Mouse (Mus musculus): Measurements from ENCODE around the gene Pcca.

The Pcca gene

GRCm38 (mm10) chr14:122885893-122886292 is 351.8 kb downstream of the Pcca start:
- no peak for DNase-seq (ENCODE audit: low spot score)

GRCm38 (mm10) chr14:122887278-122887677 is 353.2 kb downstream of the Pcca start:
- DNase-seq (ENCODE audit: low spot score): no peak

DNA sequence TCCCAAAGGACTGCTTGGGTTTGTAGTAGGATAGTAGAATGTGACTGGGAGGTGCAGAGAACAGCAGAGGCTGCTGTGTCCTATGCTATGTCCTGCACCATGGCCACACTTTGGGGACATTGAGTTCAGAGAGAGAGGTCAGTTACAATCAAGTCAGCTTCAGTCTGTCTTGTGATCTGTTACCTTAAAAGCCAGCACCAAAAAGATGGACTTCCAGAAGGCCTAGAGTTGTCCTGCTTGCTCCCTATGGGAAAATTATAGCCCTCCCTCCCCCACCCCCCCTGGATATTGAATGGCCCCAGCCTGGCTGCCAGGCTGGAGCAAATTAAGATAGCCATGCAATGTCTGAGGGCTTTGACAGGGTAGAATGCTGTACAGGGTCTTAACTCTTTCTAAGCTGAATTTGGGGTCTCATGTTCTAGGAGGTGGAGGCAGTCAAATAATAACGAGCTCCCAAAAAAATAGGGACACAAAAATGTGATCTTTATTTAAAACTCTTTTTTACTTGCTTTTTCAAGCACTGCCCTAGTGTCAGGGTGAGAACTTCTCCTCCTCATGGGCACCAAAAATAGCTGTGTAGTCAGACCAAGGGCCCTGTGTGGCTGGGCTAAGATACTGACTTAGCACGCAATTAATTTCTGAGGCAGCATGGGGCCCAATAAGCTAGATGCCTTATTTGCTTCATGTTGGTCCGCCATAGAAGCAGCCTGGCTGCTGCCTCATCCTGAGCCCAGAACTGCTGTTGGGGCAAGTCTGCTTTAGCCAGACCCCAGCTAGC is 353.8 kb downstream of the Pcca start:
- no peak for DNase-seq (ENCODE audit: low spot score)

GRCm38 (mm10) chr14:122888480-122888872 is 354.4 kb downstream of the Pcca start:
- DNase-seq (ENCODE audit: low spot score): no peak

DNA sequence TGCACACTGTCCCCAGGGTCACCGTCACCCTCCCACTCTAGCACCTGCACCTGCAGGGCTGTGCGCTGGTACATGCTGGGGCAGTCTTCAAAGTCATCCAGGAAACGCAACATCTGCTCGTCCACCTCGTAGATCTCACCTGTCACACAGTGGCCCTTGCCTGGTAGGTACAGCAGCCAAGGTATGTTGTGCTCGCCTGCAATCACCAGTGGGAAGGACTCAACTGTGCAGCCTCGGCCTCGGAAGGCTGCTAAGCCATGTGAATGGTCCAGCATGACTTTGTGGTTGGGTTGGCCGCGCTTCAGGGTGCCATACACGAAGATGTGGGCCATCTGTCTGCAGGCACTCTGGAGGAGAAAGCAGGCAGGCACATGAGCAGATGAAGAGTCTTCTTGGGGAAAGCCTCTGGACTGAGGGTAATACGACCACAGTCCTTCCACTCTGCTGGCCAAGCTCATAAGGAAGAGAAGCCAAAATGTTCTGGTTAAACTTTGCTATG is 357.4 kb downstream of the Pcca start:
- DNase-seq (ENCODE audit: low spot score): no peak

- DNase-seq (ENCODE audit: low spot score): no peak
Observed at GRCm38 (mm10) chr14:122896106-122896505, 362.0 kb downstream of the Pcca start.

- no peak for DNase-seq (ENCODE audit: low spot score)
Observed at GRCm38 (mm10) chr14:122898550-122898949, 364.4 kb downstream of the Pcca start.

GRCm38 (mm10) chr14:122900679-122901078 is 366.6 kb downstream of the Pcca start:
- DNase-seq (ENCODE audit: low spot score): no peak

DNA sequence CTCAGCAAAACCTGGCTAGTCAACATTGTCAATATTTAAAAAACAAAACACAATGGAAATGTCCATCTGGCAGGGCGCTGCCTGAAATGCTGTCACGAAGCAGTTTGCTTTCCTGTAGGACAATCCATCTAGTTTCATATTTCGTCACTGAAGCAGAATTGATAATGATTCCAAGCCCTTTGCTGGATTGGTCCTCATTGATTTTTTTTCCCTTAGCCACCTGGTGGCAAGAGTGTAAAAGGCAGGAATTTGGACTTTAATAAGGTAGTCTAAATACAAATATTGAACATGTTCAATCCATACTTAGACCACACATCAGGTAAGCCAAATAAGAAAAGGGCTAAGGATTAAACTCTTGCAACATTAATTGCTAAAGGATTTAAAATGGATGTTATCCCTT is 367.1 kb downstream of the Pcca start:
- no peak for DNase-seq (ENCODE audit: low spot score)

DNA sequence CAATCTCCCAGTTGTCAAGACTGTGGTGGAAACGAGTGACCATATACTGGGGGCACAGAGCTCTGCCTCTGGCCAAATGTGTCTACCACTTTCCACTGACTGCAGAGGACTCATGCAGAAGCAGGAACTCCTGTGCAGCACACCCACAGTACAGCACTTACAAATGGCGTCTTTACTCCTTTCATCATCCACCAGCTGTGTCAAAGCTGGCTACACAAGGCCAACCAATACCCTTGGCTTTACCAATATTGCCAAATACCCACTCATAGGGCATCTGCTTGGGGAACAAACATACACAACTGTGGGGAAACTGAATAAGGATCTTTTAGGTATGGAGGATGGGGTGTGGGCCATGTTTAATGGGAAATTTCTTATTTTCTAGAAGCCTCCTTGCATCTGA is 367.6 kb downstream of the Pcca start:
- no peak for DNase-seq (ENCODE audit: low spot score)

DNA sequence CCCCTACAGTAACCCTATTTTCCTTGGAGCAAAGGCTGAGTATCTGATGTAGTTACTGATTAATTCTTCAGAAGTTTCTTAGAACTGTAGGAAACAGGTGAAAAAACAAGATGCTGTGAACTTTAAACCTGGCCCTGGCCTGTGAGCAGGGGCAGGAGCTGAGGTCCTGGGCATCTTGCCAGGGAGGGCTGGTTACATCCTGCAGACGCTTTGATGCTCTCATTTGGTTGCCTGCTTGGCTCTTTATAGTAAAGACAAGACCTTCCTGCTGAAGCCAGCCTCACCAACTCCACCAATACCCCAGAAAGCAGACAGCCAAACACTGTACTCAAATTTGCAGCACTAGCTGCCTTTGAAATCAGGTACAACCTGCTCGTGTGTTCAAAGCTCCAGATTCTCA is 368.0 kb downstream of the Pcca start:
- DNase-seq (ENCODE audit: low spot score): peak; percentile 29

- peak; percentile 84 for DNase-seq (ENCODE audit: low spot score)
Observed at GRCm38 (mm10) chr14:122902884-122903283, 368.8 kb downstream of the Pcca start.

- no peak for DNase-seq (ENCODE audit: low spot score)
Observed at GRCm38 (mm10) chr14:122903923-122904351, 369.8 kb downstream of the Pcca start.

DNA sequence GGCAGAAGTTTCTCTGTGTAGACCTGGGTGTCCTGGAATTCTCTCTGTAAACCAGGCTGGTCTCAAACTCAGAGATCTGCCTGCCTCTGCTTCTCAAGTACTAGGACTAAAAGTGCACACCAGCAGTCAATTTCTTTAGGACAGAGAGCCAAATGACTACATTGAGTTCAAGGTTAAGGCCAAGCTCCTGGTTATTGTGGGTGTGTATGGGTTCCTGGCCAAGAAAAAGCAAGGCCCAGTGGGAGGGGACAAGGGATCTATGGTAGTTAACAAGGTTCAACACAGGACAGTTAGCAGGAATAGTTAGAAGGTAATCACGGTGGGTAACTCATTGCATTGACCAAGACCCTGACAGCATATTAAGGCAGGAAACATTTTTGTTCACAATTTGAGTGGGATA is 370.9 kb downstream of the Pcca start:
- no peak for DNase-seq (ENCODE audit: low spot score)

DNA sequence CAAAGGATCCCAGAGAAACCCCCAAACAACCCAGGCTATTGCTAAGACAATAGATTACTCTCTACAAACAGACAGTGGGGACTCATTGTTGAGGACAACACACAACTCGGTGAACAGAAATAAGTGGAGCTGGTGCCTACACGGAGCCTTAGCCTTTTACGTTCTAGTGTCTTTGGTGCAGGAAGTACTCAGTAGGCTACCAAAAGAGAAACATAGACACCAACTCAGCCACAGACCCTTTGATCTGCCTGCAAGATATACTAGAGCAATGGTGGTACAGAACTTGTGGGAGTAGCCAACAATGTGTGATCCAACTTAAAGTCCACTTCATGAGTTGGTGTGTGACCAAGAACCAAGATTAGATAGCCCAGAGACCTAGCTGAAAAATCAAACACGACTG is 374.0 kb downstream of the Pcca start:
- no peak for DNase-seq (ENCODE audit: low spot score)

DNA sequence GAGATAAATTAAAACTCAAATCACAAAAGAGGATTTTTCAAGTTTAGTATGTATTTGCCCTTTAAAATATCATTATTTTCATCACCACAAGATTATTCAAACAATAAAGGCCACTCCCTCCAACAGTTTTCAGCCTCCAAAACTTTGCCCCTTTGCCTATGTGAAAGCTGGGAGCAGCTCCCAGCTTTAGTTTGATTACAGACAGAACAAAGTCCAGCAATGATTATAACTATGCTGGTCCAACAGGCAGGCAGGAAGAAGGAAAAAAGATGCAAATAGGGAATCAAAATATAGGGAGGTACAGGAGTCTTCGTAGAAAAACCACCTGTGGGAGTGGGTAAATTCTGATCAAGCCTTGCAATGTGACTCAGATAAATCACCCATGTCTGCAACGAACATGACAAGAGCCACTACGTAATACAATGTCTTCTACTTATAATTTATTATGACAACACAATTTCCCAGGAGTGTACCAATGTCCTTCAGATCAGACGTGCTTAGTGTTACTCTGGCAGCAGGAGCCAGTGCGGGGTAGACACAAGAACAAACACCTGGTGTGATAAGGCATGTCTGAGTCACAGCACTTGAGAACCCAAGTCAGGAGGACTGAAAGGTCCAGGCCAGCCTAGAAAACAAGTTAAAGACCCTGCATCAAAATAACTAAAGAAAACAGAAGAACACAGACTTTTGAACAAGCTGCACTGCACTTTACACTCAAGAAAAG is 375.4 kb downstream of the Pcca start:
- DNase-seq (ENCODE audit: low spot score): no peak

DNA sequence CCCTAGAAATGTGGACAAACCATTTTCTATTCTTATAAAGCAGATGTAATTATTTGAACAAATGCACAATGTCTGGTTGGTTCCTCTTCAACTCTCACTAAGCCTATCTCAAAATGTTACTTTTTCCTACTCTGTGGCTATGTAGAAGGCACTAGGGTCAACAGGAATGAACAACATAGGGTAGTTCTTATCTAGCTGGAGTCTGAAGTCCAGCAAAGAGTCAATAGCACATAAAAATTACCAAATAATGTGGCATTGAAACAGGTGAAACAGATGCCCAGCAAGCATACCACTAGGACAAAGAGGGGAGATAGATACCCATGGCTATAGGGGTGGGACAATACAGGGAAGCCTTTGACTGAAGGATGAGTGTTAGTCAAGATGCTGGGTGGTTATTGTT is 377.1 kb downstream of the Pcca start:
- DNase-seq (ENCODE audit: low spot score): no peak

GRCm38 (mm10) chr14:122912137-122912536 is 378.0 kb downstream of the Pcca start:
- no peak for DNase-seq (ENCODE audit: low spot score)

DNA sequence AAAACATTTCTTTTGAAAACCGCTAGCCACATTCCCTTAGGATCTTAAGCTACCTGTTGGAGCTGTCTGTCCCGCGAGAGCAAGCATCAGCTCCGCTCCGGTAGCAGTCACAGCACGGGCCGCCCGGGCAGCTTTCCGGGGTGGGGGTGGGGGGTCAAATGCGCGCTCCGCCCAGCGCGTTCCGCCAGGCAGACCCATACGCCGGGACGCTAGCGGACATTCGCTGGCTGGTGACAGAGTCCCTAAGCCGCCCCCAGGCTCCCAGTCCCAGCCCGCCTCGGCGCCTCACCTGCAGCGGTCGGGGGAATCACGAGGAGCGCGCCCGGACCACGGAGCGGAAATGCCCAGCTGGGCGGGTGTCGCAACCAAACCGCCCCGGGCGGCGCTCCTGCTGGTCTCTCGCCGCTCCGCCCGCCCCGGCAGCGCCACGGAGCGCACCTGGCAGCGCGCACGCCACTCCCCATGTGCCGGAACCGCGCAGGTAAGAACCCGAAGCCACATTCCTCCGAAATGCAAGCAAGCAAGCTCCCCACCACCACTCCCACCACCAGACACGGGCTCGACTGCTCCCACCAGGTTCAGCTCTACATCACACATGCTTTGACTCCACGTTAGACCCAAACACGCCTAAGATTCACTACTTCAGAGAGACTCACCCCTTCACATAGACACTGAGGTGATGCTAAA is 378.8 kb downstream of the Pcca start:
- peak; percentile 79 for DNase-seq (ENCODE audit: low spot score)

GRCm38 (mm10) chr14:122913657-122914056 is 379.5 kb downstream of the Pcca start, which contains the start of gene Ggact:
Gene Ggact, minus strand, starts transcription at chr14:122913757.
- DNase-seq (ENCODE audit: low spot score): no peak

DNA sequence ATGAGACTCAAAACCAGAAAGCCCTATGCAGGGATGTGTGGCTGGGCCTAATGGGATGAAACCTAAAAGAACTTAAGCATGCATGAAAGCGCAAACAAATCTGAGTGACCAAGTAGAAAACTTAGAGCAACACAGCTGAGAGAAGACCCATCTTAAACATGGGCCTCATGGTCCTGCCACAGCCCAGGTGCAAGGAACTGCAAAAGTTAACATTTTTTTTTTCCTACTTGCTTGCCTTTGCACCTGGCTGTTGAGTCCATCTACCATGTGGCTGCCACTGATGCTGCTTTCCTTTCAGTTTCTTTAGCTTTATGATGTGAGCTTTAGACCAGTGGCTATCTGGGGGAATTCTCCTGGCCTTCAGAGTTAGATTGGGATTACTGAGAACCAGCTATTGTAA is 383.6 kb downstream of the Pcca start:
- DNase-seq (ENCODE audit: low spot score): no peak

DNA sequence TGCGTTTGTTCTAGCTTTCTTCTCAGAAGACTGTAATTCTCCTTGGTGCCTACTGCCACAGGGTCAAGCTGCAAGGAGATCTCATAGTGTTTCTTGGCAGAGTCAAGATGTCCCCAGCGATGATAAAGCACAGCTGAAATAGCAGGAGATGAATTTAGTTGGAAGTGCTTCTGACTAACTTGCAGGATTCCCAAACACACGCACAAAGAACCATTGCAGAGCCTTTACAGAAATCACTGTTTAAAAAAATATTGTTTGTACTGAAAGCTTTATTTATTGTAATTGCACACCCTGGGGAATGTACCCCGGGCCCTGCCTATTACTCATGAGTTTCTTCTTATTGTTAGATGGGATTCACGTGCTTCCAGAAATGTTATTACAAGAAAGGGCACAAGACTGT is 385.9 kb downstream of the Pcca start:
- DNase-seq (ENCODE audit: low spot score): no peak

- DNase-seq (ENCODE audit: low spot score): no peak
Observed at GRCm38 (mm10) chr14:122936460-122936859, 402.3 kb downstream of the Pcca start.
